Mouse (Mus musculus) liver, embryonic 11.5 days (tissue): ENCODE measurements at regions not wholly inside any gene's neighbourhood (a gene's known extent, or its start where the extent isn't known, plus 50 kb on each side); places are given as distances from the start of the nearest gene placed in this dataset.

Source experiments
- ATAC-seq: fragments of 200-750 bp; cut with Nextera tagmentation; replicated peaks from 2 replicates; pipeline ENCODE4 v1.8.0; 2017; ENCODE audit warnings: moderate number of reproducible peaks, mild to moderate bottlenecking, moderate TSS enrichment, moderate library complexity; ENCODE audit not compliant: low FRiP score
- DNase-seq: peaks from one replicate; pipeline ENCODE4 v3.0.0-alpha.2; 2017; ENCODE audit warnings: low spot score
- H3K27ac ChIP-seq: fragments of 300-500 bp; sonication (generic); 2 replicates; pipeline ENCODE4 v1.5.1; 2014; ENCODE audit warnings: mild to moderate bottlenecking, low read depth, low read length, control low read depth
- H3K27me3 ChIP-seq: fragments of 300-500 bp; sonication (generic); replicated peaks from 2 replicates; pipeline ENCODE4 v1.6.1; 2014; ENCODE audit warnings: low read length, mixed read lengths; ENCODE audit not compliant: control insufficient read depth, insufficient read depth
- H3K36me3 ChIP-seq: fragments of 300-500 bp; sonication (generic); 2 replicates; pipeline ENCODE4 v1.6.1; 2014; ENCODE audit warnings: mild to moderate bottlenecking, low read length, moderate library complexity, mixed read lengths; ENCODE audit not compliant: control insufficient read depth, insufficient read depth
- H3K4me1 ChIP-seq: fragments of 300-500 bp; sonication (generic); replicated peaks from 2 replicates; pipeline ENCODE4 v1.6.1; 2014; ENCODE audit warnings: low read length, mixed read lengths; ENCODE audit not compliant: control insufficient read depth, insufficient read depth
- H3K4me2 ChIP-seq: fragments of 300-500 bp; sonication (generic); 2 replicates; pipeline ENCODE4 v1.6.1; 2014; ENCODE audit warnings: mild to moderate bottlenecking, control low read depth, moderate library complexity
- H3K4me3 ChIP-seq: fragments of 300-500 bp; sonication (generic); 2 replicates; pipeline ENCODE4 v1.5.1; 2014; ENCODE audit warnings: low read depth, low read length, control low read depth
- H3K9ac ChIP-seq: fragments of 300-500 bp; sonication (generic); 2 replicates; pipeline ENCODE4 v1.6.1; 2014; ENCODE audit warnings: low read depth, low read length, control low read depth
- H3K9me3 ChIP-seq: fragments of 300-500 bp; sonication (generic); 2 replicates; pipeline ENCODE4 v1.6.1; 2016; ENCODE audit warnings: low read length, inconsistent platforms, mixed read lengths; ENCODE audit not compliant: control insufficient read depth
- WGBS: fragments of 180-500 bp; shearing (Covaris S2); extraction: QIAGEN DNeasy Blood & Tissue Kit; methylation state at CpG from one replicate; pipeline ENCODE4 v1.1.7; 2014; 5-methylcytosine and 5-hydroxymethylcytosine counted together

- Histone ChIP-seq H3K36me3 (no peaks in the 10 kb centered on the region), H3K9me3 (no peaks in the 10 kb centered on the region), H3K4me3 (no peak overlapping the region), H3K27ac (no peak overlapping the region), H3K9ac (no peak overlapping the region), H3K4me1 (no peaks in the 10 kb centered on the region), H3K4me2 (no peak overlapping the region), H3K27me3 (no peaks in the 10 kb centered on the region)
- DNase-seq (no peak), ATAC-seq (no peak)
- 73% methylated on average over 6 of the region's 6 CpGs for WGBS
Measured at GRCm38 (mm10) chr2:162769711-162770428, 108.9 kb upstream of the Ptprt start.

GRCm38 (mm10) chr2:162764059-162764458 is 103.1 kb upstream of the Ptprt start:
- H3K36me3 ChIP-seq, result no peaks in the 10 kb centered on the region
- H3K9ac ChIP-seq, result no peak overlapping the region
- DNase-seq (no peak), ATAC-seq (no peak)
- no peaks in the 10 kb centered on the region for H3K9me3 ChIP-seq
- H3K4me2 ChIP-seq, result no peak overlapping the region
- no peaks in the 10 kb centered on the region for H3K4me1 ChIP-seq
- no peak overlapping the region for H3K4me3 ChIP-seq
- WGBS, result 84% methylated on average over 6 of the region's 6 CpGs
- H3K27ac ChIP-seq, result no peak overlapping the region
- no peaks in the 10 kb centered on the region for H3K27me3 ChIP-seq

- H3K27me3 ChIP-seq, result no peaks in the 10 kb centered on the region
- DNase-seq, result no peak
- 71% methylated on average over 5 of the region's 5 CpGs for WGBS
Measured at GRCm38 (mm10) chr2:162740523-162740922, 79.6 kb upstream of the Ptprt start.

GRCm38 (mm10) chr2:162735761-162736160 is 74.8 kb upstream of the Ptprt start:
- ATAC-seq, result no peak
- Histone ChIP-seq H3K4me3 (no peak overlapping the region), H3K4me1 (no peaks in the 10 kb centered on the region), H3K27me3 (no peaks in the 10 kb centered on the region), H3K4me2 (no peak overlapping the region), H3K36me3 (no peaks in the 10 kb centered on the region), H3K9ac (no peak overlapping the region), H3K27ac (no peak overlapping the region), H3K9me3 (no peaks in the 10 kb centered on the region)
- no peak for DNase-seq
- WGBS, result 58% methylated on average over 3 of the region's 3 CpGs

More at GRCm38 (mm10) chr2:162740523-162740922, 79.6 kb upstream of the Ptprt start:
- Histone ChIP-seq H3K9me3 (no peaks in the 10 kb centered on the region), H3K9ac (no peak overlapping the region), H3K27ac (no peak overlapping the region), H3K36me3 (no peaks in the 10 kb centered on the region), H3K4me1 (no peaks in the 10 kb centered on the region), H3K4me2 (no peak overlapping the region), H3K4me3 (no peak overlapping the region)
- ATAC-seq, result no peak

- 67% methylated on average over 4 of the region's 4 CpGs for WGBS
- H3K4me3 ChIP-seq, result no peak overlapping the region
- H3K36me3 ChIP-seq, result no peaks in the 10 kb centered on the region
- ATAC-seq (no peak), DNase-seq (no peak)
- no peak overlapping the region for H3K9ac ChIP-seq
- H3K4me1 ChIP-seq, result no peaks in the 10 kb centered on the region
- H3K4me2 ChIP-seq, result no peak overlapping the region
- no peaks in the 10 kb centered on the region for H3K27me3 ChIP-seq
- no peak overlapping the region for H3K27ac ChIP-seq
- no peaks in the 10 kb centered on the region for H3K9me3 ChIP-seq
Measured at GRCm38 (mm10) chr2:162734286-162734685, 73.3 kb upstream of the Ptprt start.

GRCm38 (mm10) chr2:162720016-162720415 is 59.1 kb upstream of the Ptprt start:
- Histone ChIP-seq H3K4me3 (no peak overlapping the region), H3K36me3 (no peaks in the 10 kb centered on the region), H3K27ac (no peak overlapping the region), H3K9me3 (no peaks in the 10 kb centered on the region), H3K4me1 (no peaks in the 10 kb centered on the region), H3K9ac (no peak overlapping the region), H3K4me2 (no peak overlapping the region), H3K27me3 (no peaks in the 10 kb centered on the region)
- no peak for DNase-seq
- WGBS, result 44% methylated on average over 3 of the region's 3 CpGs
- no peak for ATAC-seq

GRCm38 (mm10) chr2:162718466-162718865 is 57.5 kb upstream of the Ptprt start:
- ATAC-seq, result no peak
- H3K27me3 ChIP-seq, result no peaks in the 10 kb centered on the region
- DNase-seq, result no peak
- no peaks in the 10 kb centered on the region for H3K36me3 ChIP-seq
- no peak overlapping the region for H3K4me2 ChIP-seq
- no peak overlapping the region for H3K9ac ChIP-seq
- H3K27ac ChIP-seq, result no peak overlapping the region
- no peaks in the 10 kb centered on the region for H3K9me3 ChIP-seq
- 70% methylated on average over 7 of the region's 7 CpGs for WGBS
- H3K4me3 ChIP-seq, result no peak overlapping the region
- no peaks in the 10 kb centered on the region for H3K4me1 ChIP-seq

GRCm38 (mm10) chr2:162714976-162715375 is 54.0 kb upstream of the Ptprt start:
- no peak overlapping the region for H3K4me2 ChIP-seq
- no peaks in the 10 kb centered on the region for H3K4me1 ChIP-seq
- ATAC-seq (no peak), DNase-seq (no peak)
- no peaks in the 10 kb centered on the region for H3K36me3 ChIP-seq
- H3K4me3 ChIP-seq, result no peak overlapping the region
- WGBS, result 77% methylated on average over 8 of the region's 8 CpGs
- H3K9me3 ChIP-seq, result no peaks in the 10 kb centered on the region
- no peaks in the 10 kb centered on the region for H3K27me3 ChIP-seq
- no peak overlapping the region for H3K27ac ChIP-seq
- H3K9ac ChIP-seq, result no peak overlapping the region

- 39% methylated on average over 1 of the region's 1 CpGs for WGBS
- no peak for ATAC-seq
Measured at GRCm38 (mm10) chr2:162712972-162713371, 52.0 kb upstream of the Ptprt start.

More at GRCm38 (mm10) chr2:162712972-162713371, 52.0 kb upstream of the Ptprt start:
- Histone ChIP-seq H3K36me3 (no peaks in the 10 kb centered on the region), H3K4me1 (no peaks in the 10 kb centered on the region), H3K4me2 (no peak overlapping the region), H3K9me3 (no peaks in the 10 kb centered on the region), H3K27me3 (no peaks in the 10 kb centered on the region), H3K4me3 (no peak overlapping the region), H3K9ac (no peak overlapping the region), H3K27ac (no peak overlapping the region)
- no peak for DNase-seq
